Mouse (Mus musculus): Measurements from ENCODE around the gene Hist3h2ba. TPM values are rescaled to one million over a fixed set of nuclear protein-coding genes. Genes with fewer than 3 reads are reported as not detected.
A peak's percentile ranks its signal among the peaks of the same experiment; 100 is the strongest.

Hist3h2ba gene
- polyA plus RNA-seq, 1 experiment from 2014 or later, result 17.9 TPM

DNA sequence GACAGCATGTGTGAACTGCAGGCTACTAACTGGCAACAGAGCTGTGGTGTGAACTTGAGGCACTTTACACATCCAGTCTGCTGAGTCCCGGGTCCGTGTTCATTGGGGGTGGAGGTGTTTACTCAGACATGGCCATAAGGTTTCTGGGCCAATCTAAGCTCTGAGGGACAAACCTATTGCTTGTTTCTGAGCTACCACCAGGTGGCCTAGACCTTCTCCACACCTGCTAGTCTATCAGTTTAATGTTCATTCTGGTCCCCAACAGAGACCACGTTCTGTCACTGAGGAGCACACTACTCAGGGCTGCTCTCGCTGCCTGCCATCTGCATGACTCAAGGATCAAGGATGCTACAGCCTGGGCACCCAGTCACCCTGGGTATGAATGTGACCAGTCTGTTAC, 17.1 kb upstream of the Hist3h2ba start:
- no peak overlapping the region for H3K9ac ChIP-seq (ENCODE audit: low read depth, low read length)
- H3K4me3 ChIP-seq (ENCODE audit: low read depth, low read length), result no peak overlapping the region
- H3K4me1 ChIP-seq (ENCODE audit: control insufficient read depth, low read depth, low read length), result peaks cover 37% of the 10 kb centered on the region
- no peaks in the 10 kb centered on the region for H3K27me3 ChIP-seq (ENCODE audit: control insufficient read depth, insufficient read depth, low read depth, low read length)
- no peak for ATAC-seq (ENCODE audit: low read depth)
- no peak overlapping the region for H3K27ac ChIP-seq (ENCODE audit: low read length)
- H3K4me2 ChIP-seq (ENCODE audit: low read depth, low read length), result no peak overlapping the region
- H3K36me3 ChIP-seq (ENCODE audit: control insufficient read depth, insufficient read depth), result peaks cover 24% of the 10 kb centered on the region
- WGBS (ENCODE audit: insufficient replicate concordance), result 59% methylated on average over 4 of the region's 4 CpGs
- no peaks in the 10 kb centered on the region for H3K9me3 ChIP-seq (replicated peaks; ENCODE audit: control insufficient read depth, low read length)

DNA sequence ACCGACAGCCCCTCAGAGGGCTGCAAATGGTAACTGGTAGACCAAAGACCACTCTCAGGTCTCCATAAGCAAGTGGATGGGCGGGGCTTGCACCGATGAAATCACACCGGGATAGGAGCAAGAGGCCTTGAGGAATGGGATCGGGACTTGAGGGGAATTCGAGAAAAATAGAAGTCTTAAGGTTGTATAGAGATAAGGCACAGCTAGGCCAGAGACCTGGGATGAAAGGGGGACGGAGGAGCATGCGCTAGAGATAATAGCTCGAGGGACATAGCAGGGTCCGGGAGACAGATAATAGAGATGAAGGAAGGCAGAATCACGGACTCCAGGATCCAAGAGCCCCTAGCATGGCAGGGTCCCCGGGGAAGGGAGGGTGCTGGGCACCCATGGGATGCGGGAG, 10.8 kb upstream of the Hist3h2ba start:
- Histone ChIP-seq H3K4me3 (ENCODE audit: low read depth, low read length) (peak overlapping the region; percentile 89), H3K27me3 (ENCODE audit: control insufficient read depth, insufficient read depth, low read depth, low read length) (no peaks in the 10 kb centered on the region), H3K36me3 (ENCODE audit: control insufficient read depth, insufficient read depth) (peaks cover 17% of the 10 kb centered on the region), H3K4me2 (ENCODE audit: low read depth, low read length) (peak overlapping the region; percentile 97), H3K27ac (ENCODE audit: low read length) (peak overlapping the region; percentile 92), H3K9ac (ENCODE audit: low read depth, low read length) (peak overlapping the region; percentile 97), H3K4me1 (ENCODE audit: control insufficient read depth, low read depth, low read length) (peaks cover 20% of the 10 kb centered on the region), H3K9me3 (replicated peaks; ENCODE audit: control insufficient read depth, low read length) (no peaks in the 10 kb centered on the region)
- WGBS (ENCODE audit: insufficient replicate concordance), result 2% methylated on average over 13 of the region's 13 CpGs
- no peak for ATAC-seq (ENCODE audit: low read depth)

- Histone ChIP-seq H3K9ac (ENCODE audit: low read depth, low read length) (peak within 1 kb of the TSS; percentile 97), H3K9me3 (replicated peaks; ENCODE audit: control insufficient read depth, low read length) (no peaks in the 10 kb centered on the region), H3K4me1 (ENCODE audit: control insufficient read depth, low read depth, low read length) (peaks cover 20% of the 10 kb centered on the region), H3K27ac (ENCODE audit: low read length) (peak within 1 kb of the TSS; percentile 92), H3K4me3 (ENCODE audit: low read depth, low read length) (peak within 1 kb of the TSS; percentile 89), H3K27me3 (ENCODE audit: control insufficient read depth, insufficient read depth, low read depth, low read length) (peaks cover under 1% of the 10 kb centered on the region; the same call in 1 of the 2 replicates), H3K36me3 (ENCODE audit: control insufficient read depth, insufficient read depth) (peaks cover 12% of the 10 kb centered on the region), H3K4me2 (ENCODE audit: low read depth, low read length) (peak within 1 kb of the TSS; percentile 97)
- ATAC-seq (ENCODE audit: low read depth), result peak; percentile 98
- 0% methylated on average over 89 of the region's 95 CpGs for WGBS (ENCODE audit: insufficient replicate concordance)
Observed at GRCm38 (mm10) chr11:58938322-58939087, 10.2 kb upstream of the Hist3h2ba start, which contains the start of gene Rnf187. Gene Rnf187, minus strand, starts transcription at chr11:58938916.

GRCm38 (mm10) chr11:58939088-58939439, 9.7 kb upstream of the Hist3h2ba start:
- ATAC-seq (ENCODE audit: low read depth), result no peak
- peaks cover 6% of the 10 kb centered on the region; the same call in 1 of the 2 replicates for H3K36me3 ChIP-seq (ENCODE audit: control insufficient read depth, insufficient read depth)
- peaks cover 20% of the 10 kb centered on the region for H3K4me1 ChIP-seq (ENCODE audit: control insufficient read depth, low read depth, low read length)
- H3K27ac ChIP-seq (ENCODE audit: low read length), result no peak overlapping the region
- H3K9me3 ChIP-seq (replicated peaks; ENCODE audit: control insufficient read depth, low read length), result no peaks in the 10 kb centered on the region
- H3K4me2 ChIP-seq (ENCODE audit: low read depth, low read length), result peak overlapping the region; percentile 97
- peak overlapping the region; percentile 97 for H3K9ac ChIP-seq (ENCODE audit: low read depth, low read length)
- peak overlapping the region; percentile 89 for H3K4me3 ChIP-seq (ENCODE audit: low read depth, low read length)
- H3K27me3 ChIP-seq (ENCODE audit: control insufficient read depth, insufficient read depth, low read depth, low read length), result peaks cover 3% of the 10 kb centered on the region
- WGBS (ENCODE audit: insufficient replicate concordance), result 19% methylated on average over 6 of the region's 6 CpGs

DNA sequence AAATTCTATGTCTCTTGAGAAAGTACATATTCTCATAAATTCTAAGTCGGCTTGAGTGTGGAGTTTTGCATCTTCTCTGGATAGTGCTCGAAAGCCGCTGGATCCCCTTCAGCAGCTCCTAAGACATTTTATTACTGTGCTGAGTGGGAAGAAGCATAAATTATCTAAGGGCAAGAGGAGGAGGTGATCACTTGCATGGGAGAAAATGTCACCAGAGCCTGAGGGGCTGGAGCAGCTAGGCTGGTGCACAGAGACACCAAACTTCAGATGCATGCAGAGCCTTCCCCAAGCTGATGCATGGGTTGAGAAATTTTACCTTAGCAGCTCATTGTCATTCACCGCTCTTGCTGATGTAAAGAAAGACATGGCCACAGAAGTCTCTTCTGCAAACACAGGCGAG, 4.6 kb upstream of the Hist3h2ba start:
- H3K4me2 ChIP-seq (ENCODE audit: low read depth, low read length), result no peak overlapping the region
- peaks cover 24% of the 10 kb centered on the region for H3K27me3 ChIP-seq (ENCODE audit: control insufficient read depth, insufficient read depth, low read depth, low read length)
- ATAC-seq (ENCODE audit: low read depth), result no peak
- H3K4me1 ChIP-seq (ENCODE audit: control insufficient read depth, low read depth, low read length), result peaks cover 14% of the 10 kb centered on the region
- 70% methylated on average over 5 of the region's 5 CpGs for WGBS (ENCODE audit: insufficient replicate concordance)
- no peak overlapping the region for H3K27ac ChIP-seq (ENCODE audit: low read length)
- H3K9ac ChIP-seq (ENCODE audit: low read depth, low read length), result no peak overlapping the region
- no peaks in the 10 kb centered on the region for H3K36me3 ChIP-seq (ENCODE audit: control insufficient read depth, insufficient read depth)
- no peak overlapping the region for H3K4me3 ChIP-seq (ENCODE audit: low read depth, low read length)
- H3K9me3 ChIP-seq (replicated peaks; ENCODE audit: control insufficient read depth, low read length), result no peaks in the 10 kb centered on the region

GRCm38 (mm10) chr11:58947306-58947705, 1.4 kb upstream of the Hist3h2ba start:
- Histone ChIP-seq H3K4me3 (ENCODE audit: low read depth, low read length) (no peak overlapping the region), H3K4me2 (ENCODE audit: low read depth, low read length) (no peak overlapping the region), H3K4me1 (ENCODE audit: control insufficient read depth, low read depth, low read length) (peaks cover 16% of the 10 kb centered on the region), H3K9ac (ENCODE audit: low read depth, low read length) (no peak overlapping the region), H3K27ac (ENCODE audit: low read length) (no peak overlapping the region), H3K36me3 (ENCODE audit: control insufficient read depth, insufficient read depth) (no peaks in the 10 kb centered on the region), H3K27me3 (ENCODE audit: control insufficient read depth, insufficient read depth, low read depth, low read length) (peaks cover 49% of the 10 kb centered on the region), H3K9me3 (replicated peaks; ENCODE audit: control insufficient read depth, low read length) (no peaks in the 10 kb centered on the region)
- 57% methylated on average over 3 of the region's 3 CpGs for WGBS (ENCODE audit: insufficient replicate concordance)
- no peak for ATAC-seq (ENCODE audit: low read depth)

DNA sequence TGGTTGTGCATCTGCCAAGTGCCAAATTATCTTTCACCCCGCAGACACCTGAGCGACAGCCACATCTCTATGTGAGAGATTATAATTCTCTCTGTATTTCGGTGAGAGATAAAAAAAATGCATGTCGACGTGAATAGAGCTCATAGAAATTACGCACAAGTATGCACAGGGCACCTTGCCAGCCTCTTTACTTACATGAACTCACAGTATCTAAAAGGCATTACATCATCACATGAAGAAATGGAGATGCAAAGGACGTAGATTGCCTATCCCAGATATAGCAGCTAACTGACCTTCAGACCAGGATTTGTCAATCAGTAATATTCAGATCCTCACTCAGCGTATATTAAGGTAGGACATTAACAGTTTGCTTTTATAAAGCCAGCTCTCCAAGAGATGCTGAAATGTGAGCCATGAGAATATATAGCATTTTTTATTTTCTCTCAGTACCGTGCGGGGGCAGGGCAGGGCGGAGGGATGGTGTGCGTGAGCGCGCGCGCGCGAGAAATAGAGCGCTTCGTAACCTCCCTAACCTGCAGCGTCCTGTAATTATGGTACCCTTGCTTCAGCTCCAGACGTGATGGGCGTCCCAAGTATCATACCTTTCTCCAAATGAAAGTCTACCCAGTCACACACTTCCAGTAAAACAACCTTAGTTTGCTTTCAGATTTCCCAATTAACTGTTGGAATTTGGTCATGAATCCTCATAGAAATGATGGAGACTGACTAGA, 757 bp upstream of the Hist3h2ba start:
- Histone ChIP-seq H3K4me3 (ENCODE audit: low read depth, low read length) (peak overlapping the region; percentile 59), H3K9ac (ENCODE audit: low read depth, low read length) (peak overlapping the region; percentile 46), H3K27ac (ENCODE audit: low read length) (peak overlapping the region; percentile 49), H3K4me2 (ENCODE audit: low read depth, low read length) (peak overlapping the region; percentile 70), H3K27me3 (ENCODE audit: control insufficient read depth, insufficient read depth, low read depth, low read length) (peaks cover 49% of the 10 kb centered on the region), H3K4me1 (ENCODE audit: control insufficient read depth, low read depth, low read length) (peaks cover 18% of the 10 kb centered on the region), H3K9me3 (replicated peaks; ENCODE audit: control insufficient read depth, low read length) (no peaks in the 10 kb centered on the region), H3K36me3 (ENCODE audit: control insufficient read depth, insufficient read depth) (no peaks in the 10 kb centered on the region)
- ATAC-seq (ENCODE audit: low read depth), result peak; percentile 45; the same call in 1 of the 2 replicates
- 16% methylated on average over 23 of the region's 23 CpGs for WGBS (ENCODE audit: insufficient replicate concordance)

GRCm38 (mm10) chr11:58949480-58950431, 1.0 kb downstream of the Hist3h2ba start:
- Histone ChIP-seq H3K4me1 (ENCODE audit: control insufficient read depth, low read depth, low read length) (peaks cover 27% of the 10 kb centered on the region), H3K9ac (ENCODE audit: low read depth, low read length) (peak overlapping the region; percentile 60), H3K9me3 (replicated peaks; ENCODE audit: control insufficient read depth, low read length) (no peaks in the 10 kb centered on the region), H3K27me3 (ENCODE audit: control insufficient read depth, insufficient read depth, low read depth, low read length) (peaks cover 43% of the 10 kb centered on the region), H3K4me2 (ENCODE audit: low read depth, low read length) (peak overlapping the region; percentile 70), H3K4me3 (ENCODE audit: low read depth, low read length) (peak overlapping the region; percentile 59), H3K27ac (ENCODE audit: low read length) (peak overlapping the region; percentile 64), H3K36me3 (ENCODE audit: control insufficient read depth, insufficient read depth) (no peaks in the 10 kb centered on the region)
- WGBS (ENCODE audit: insufficient replicate concordance), result 25% methylated on average over 20 of the region's 20 CpGs
- no peak for ATAC-seq (ENCODE audit: low read depth)

Measured in liver, embryonic 16.5 days (tissue).